Comparison of ENCODE assay signal across 27 mouse cellular contexts in genomic region chr13:45118375-45118774, GRCm38 (mm10). TPM values are rescaled to one million over a fixed set of nuclear protein-coding genes. Genes with fewer than 3 reads are reported as not detected.
"Had no signal": no experiment of that assay in that cellular context is flagged by ENCODE, and none has a peak within 500 bp of the region (broad histone marks: within the 10 kb centered on the region; RNA-seq: fewer than 3 reads in every experiment).

No protein-coding gene starts in this region.

- H3K36me3 ChIP-seq: intestine, embryonic 15.5 days; limb, embryonic 12.5 days; limb, embryonic 15.5 days; midbrain, embryonic 10.5 days; midbrain, embryonic 13.5 days; neural tube, embryonic 13.5 days had no signal

- H3K9me3 ChIP-seq: intestine, embryonic 15.5 days; limb, embryonic 12.5 days; limb, embryonic 15.5 days; midbrain, embryonic 10.5 days; midbrain, embryonic 13.5 days; neural tube, embryonic 13.5 days had no signal

- H3K27me3 ChIP-seq: intestine, embryonic 15.5 days; limb, embryonic 15.5 days; midbrain, embryonic 13.5 days; neural tube, embryonic 13.5 days had no signal

- ATAC-seq: intestine, embryonic 15.5 days; midbrain, embryonic 13.5 days; midbrain, embryonic 16.5 days had no signal

- H3K4me2 ChIP-seq: intestine, embryonic 15.5 days; limb, embryonic 12.5 days; limb, embryonic 15.5 days; midbrain, embryonic 13.5 days; neural tube, embryonic 13.5 days had no signal

- H3K4me3 ChIP-seq: intestine, embryonic 15.5 days; left cerebral cortex, adult 2 months; limb, embryonic 12.5 days; limb, embryonic 15.5 days; midbrain, embryonic 10.5 days; midbrain, embryonic 13.5 days; myocyte; neural tube, embryonic 13.5 days had no signal

- H3K9ac ChIP-seq: intestine, embryonic 15.5 days; limb, embryonic 12.5 days; limb, embryonic 15.5 days; midbrain, embryonic 13.5 days; neural tube, embryonic 13.5 days had no signal

- H3K4me1 ChIP-seq: intestine, embryonic 15.5 days; limb, embryonic 12.5 days; limb, embryonic 15.5 days; midbrain, embryonic 10.5 days; midbrain, embryonic 13.5 days; neural tube, embryonic 13.5 days had no signal

- H3K27ac ChIP-seq: intestine, embryonic 15.5 days; kidney, postnatal 0 days; left cerebral cortex, adult 2 months; limb, embryonic 12.5 days; limb, embryonic 15.5 days; midbrain, embryonic 10.5 days; midbrain, embryonic 13.5 days; neural tube, embryonic 13.5 days had no signal

- DNase-seq: kidney, adult 18-20 months; kidney, adult 9 months; kidney, postnatal 25 days; layer of hippocampus, postnatal 36 days; lung, adult 2 months; lung, postnatal 14 days; lung, postnatal 4 days; retina, postnatal 1 day; right cerebral cortex, postnatal 25 days; spleen, adult 18-20 months; thymus, adult 18-20 months; thymus, postnatal 36 days had no signal

RNA-seq across cellular contexts. Expression of gene Gm9817, which starts 39.9 kb away (rescaled TPM):
- total RNA-seq: layer of hippocampus, adult 8-10 months; left cerebral cortex, adult 2 months; left cerebral cortex, postnatal 36 days; monocyte, adult 5-6 weeks; neutrophil, adult 5-6 weeks had no signal
- polyA plus RNA-seq: intestine, embryonic 15.5 days; limb, embryonic 12.5 days; lung, embryonic 16.5 days; midbrain, embryonic 10.5 days; midbrain, embryonic 13.5 days; midbrain, embryonic 16.5 days; neural tube, embryonic 13.5 days had no signal
